Mouse (Mus musculus): ENCODE measurements around the gene Gm9837. TPM values are rescaled to one million over a fixed set of nuclear protein-coding genes. Genes with fewer than 3 reads are reported as not detected.

The Gm9837 gene
- polyA plus RNA-seq, 1 experiment from 2014 or later, result not detected

DNA sequence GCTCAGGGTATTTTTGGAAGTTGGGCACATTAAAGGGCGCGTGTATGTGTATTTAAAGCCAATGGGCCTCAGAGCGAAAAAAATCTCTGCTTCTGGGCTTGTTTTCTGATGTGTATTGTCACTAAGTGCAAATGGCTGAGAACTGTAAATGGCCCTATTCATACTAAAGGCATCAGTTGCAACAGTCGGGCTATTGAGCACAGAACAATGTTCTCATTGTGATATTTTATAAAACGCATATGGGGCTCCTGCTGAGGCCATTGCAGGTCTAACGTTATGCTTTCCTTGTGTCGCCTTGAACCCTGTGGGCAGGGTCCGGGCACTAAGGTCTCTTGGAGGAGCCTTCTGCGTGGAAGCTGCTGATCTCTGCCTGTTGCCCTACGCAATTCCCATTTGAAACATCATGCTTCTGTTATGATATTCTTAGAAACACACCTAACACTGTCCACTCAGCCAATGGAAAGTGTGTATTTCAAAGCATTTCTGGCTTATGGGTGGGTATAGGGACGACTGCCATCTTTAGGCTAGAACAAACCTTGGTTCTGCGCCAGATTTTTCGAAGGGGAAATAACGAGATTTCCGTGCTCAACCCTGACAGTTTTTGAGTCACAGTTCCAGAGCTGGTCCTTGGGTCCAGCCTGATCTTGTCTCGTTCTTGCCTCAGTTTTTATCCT, 848 bp downstream of the Gm9837 start:
- peak overlapping the region; percentile 44 for H3K4me2 ChIP-seq (ENCODE audit: low read length)
- WGBS, result 42% methylated on average over 16 of the region's 16 CpGs
- H3K9me3 ChIP-seq (ENCODE audit: control insufficient read depth, low read length), result no peaks in the 10 kb centered on the region
- H3K27ac ChIP-seq (ENCODE audit: low read depth), result no peak overlapping the region
- ATAC-seq (replicated peaks; ENCODE audit: low FRiP score, low TSS enrichment, low read depth) (no peak; the same call in 1 of the 2 replicates), DNase-seq (ENCODE audit: low spot score) (no peak)
- H3K27me3 ChIP-seq (replicated peaks; ENCODE audit: control insufficient read depth, insufficient read depth, low read length), result peaks cover 41% of the 10 kb centered on the region
- H3K9ac ChIP-seq (ENCODE audit: low read length), result no peak overlapping the region
- H3K4me3 ChIP-seq (ENCODE audit: low read depth, low read length), result no peak overlapping the region
- no peaks in the 10 kb centered on the region for H3K36me3 ChIP-seq (ENCODE audit: control insufficient read depth, insufficient read depth, low read length)
- peaks cover 4% of the 10 kb centered on the region; the same call in 1 of the 2 replicates for H3K4me1 ChIP-seq (replicated peaks; ENCODE audit: control insufficient read depth, insufficient read depth, low read length)

DNA sequence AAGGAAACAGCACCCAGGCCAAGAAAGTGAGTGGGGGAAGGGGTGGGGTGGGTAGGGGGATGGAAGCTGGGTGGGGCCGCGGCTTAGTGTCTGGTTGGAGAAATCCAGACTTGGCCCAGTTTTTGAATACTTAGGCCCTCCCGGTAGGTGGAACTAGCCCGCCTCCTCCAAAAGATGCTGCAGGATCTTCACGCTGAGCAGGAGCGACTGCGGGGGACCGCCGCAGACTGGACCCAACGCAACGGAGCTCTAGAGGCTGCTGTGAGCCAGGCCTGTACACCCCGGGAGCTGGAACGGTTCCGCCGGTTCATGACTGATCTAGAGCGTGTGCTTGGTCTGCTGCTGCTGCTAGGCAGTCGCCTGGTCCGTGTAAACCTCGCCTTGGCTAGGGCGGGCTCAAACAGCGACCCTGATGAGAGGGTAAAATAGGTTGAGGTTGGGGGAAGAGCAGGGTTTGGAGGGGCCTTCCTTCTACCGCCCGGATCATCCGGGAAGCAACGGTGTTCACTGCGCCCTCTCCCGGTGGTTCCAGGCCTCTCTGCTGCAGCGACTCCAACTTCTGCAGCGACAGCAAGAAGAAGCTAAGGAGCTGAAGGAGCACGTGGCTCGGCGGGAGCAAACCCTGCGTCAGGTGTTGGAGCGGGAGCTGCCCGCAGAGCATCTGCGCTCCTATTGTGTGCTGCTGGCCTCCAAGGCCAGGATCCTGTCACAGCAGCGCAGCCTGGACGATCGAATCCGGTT, 3.9 kb downstream of the Gm9837 start:
- H3K9ac ChIP-seq (ENCODE audit: low read length), result no peak overlapping the region
- H3K27me3 ChIP-seq (replicated peaks; ENCODE audit: control insufficient read depth, insufficient read depth, low read length), result peaks cover 65% of the 10 kb centered on the region
- H3K4me3 ChIP-seq (ENCODE audit: low read depth, low read length), result peak overlapping the region; percentile 32
- peak overlapping the region; percentile 55 for H3K4me2 ChIP-seq (ENCODE audit: low read length)
- 9% methylated on average over 40 of the region's 40 CpGs for WGBS
- H3K4me1 ChIP-seq (replicated peaks; ENCODE audit: control insufficient read depth, insufficient read depth, low read length), result peaks cover 4% of the 10 kb centered on the region; the same call in 1 of the 2 replicates
- peak; percentile 24; the same call in 1 of the 2 replicates for ATAC-seq (replicated peaks; ENCODE audit: low FRiP score, low TSS enrichment, low read depth)
- no peak overlapping the region for H3K27ac ChIP-seq (ENCODE audit: low read depth)
- no peaks in the 10 kb centered on the region for H3K9me3 ChIP-seq (ENCODE audit: control insufficient read depth, low read length)
- H3K36me3 ChIP-seq (ENCODE audit: control insufficient read depth, insufficient read depth, low read length), result no peaks in the 10 kb centered on the region
- peak; percentile 91 for DNase-seq (ENCODE audit: low spot score)

DNA sequence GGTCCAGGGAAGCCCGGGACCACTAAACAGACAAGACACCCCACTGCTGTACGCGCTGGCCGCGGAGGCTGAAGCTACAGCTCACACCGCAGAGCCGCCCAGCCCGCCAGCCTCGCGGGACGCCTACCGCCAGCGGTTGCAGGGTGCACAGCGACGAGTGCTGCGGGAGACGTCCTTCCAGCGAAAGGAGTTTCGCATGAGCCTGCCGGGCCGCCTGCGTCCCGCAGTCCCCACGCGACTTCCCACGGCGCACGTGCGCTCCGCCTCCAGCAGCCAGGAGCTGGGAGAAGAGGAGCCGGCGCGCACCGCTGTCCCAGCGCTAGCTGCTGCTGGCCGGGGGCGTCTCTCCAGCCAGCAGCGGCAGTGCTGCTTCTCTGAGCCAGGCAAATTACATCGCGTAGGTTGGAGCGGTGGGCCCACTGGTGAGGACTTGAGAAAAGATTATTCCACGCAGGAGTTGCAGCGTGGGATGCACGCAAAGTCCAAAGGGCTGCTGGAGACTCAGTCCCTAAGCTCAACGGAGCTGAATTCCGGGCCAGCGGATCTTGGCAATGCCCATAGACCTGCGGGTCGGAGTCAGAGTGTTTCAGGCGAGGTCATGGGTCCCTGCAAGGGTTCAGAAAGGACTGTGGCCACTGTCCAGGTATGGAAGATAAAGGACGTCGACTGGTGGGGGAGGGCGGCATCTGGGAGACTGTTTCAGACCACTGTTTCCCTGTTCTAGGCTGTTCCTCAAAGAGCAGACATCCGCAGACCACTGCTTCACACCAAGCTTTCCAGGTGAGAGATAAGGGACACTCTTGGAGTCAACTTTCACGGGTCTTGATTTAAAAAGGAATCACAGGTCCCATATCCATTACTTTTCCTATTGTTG, 6.5 kb downstream of the Gm9837 start:
- Histone ChIP-seq H3K9me3 (ENCODE audit: control insufficient read depth, low read length) (no peaks in the 10 kb centered on the region), H3K36me3 (ENCODE audit: control insufficient read depth, insufficient read depth, low read length) (no peaks in the 10 kb centered on the region), H3K4me3 (ENCODE audit: low read depth, low read length) (peak overlapping the region; percentile 40), H3K4me1 (replicated peaks; ENCODE audit: control insufficient read depth, insufficient read depth, low read length) (0 out of 2 replicates have a peak, but pooled peaks cover 4% of the 10 kb centered on the region), H3K9ac (ENCODE audit: low read length) (peak overlapping the region; percentile 29), H3K27me3 (replicated peaks; ENCODE audit: control insufficient read depth, insufficient read depth, low read length) (peaks cover 53% of the 10 kb centered on the region), H3K27ac (ENCODE audit: low read depth) (no peak overlapping the region), H3K4me2 (ENCODE audit: low read length) (peak overlapping the region; percentile 89)
- ATAC-seq (replicated peaks; ENCODE audit: low FRiP score, low TSS enrichment, low read depth), result no peak
- whole genome bisulfite sequencing, result 7% methylated on average over 55 of the region's 55 CpGs
- peak; percentile 78 for DNase-seq (ENCODE audit: low spot score)

GRCm38 (mm10) chr11:53461727-53462126, 8.6 kb downstream of the Gm9837 start:
- DNase-seq (ENCODE audit: low spot score) (no peak), ATAC-seq (replicated peaks; ENCODE audit: low FRiP score, low TSS enrichment, low read depth) (no peak)
- no peak overlapping the region for H3K4me3 ChIP-seq (ENCODE audit: low read depth, low read length)
- H3K27me3 ChIP-seq (replicated peaks; ENCODE audit: control insufficient read depth, insufficient read depth, low read length), result peaks cover 60% of the 10 kb centered on the region
- H3K36me3 ChIP-seq (ENCODE audit: control insufficient read depth, insufficient read depth, low read length), result no peaks in the 10 kb centered on the region
- 27% methylated on average over 5 of the region's 5 CpGs for WGBS
- no peak overlapping the region for H3K9ac ChIP-seq (ENCODE audit: low read length)
- H3K4me1 ChIP-seq (replicated peaks; ENCODE audit: control insufficient read depth, insufficient read depth, low read length), result 0 out of 2 replicates have a peak, but pooled peaks cover 2% of the 10 kb centered on the region
- H3K27ac ChIP-seq (ENCODE audit: low read depth), result no peak overlapping the region
- no peak overlapping the region for H3K4me2 ChIP-seq (ENCODE audit: low read length)
- H3K9me3 ChIP-seq (ENCODE audit: control insufficient read depth, low read length), result no peaks in the 10 kb centered on the region

- DNase-seq (ENCODE audit: low spot score), result no peak
- Histone ChIP-seq H3K9ac (ENCODE audit: low read length) (no peak overlapping the region), H3K27me3 (replicated peaks; ENCODE audit: control insufficient read depth, insufficient read depth, low read length) (peaks cover 50% of the 10 kb centered on the region), H3K4me1 (replicated peaks; ENCODE audit: control insufficient read depth, insufficient read depth, low read length) (no peaks in the 10 kb centered on the region), H3K36me3 (ENCODE audit: control insufficient read depth, insufficient read depth, low read length) (no peaks in the 10 kb centered on the region), H3K4me2 (ENCODE audit: low read length) (no peak overlapping the region), H3K4me3 (ENCODE audit: low read depth, low read length) (no peak overlapping the region), H3K9me3 (ENCODE audit: control insufficient read depth, low read length) (no peaks in the 10 kb centered on the region), H3K27ac (ENCODE audit: low read depth) (no peak overlapping the region)
- ATAC-seq (replicated peaks; ENCODE audit: low FRiP score, low TSS enrichment, low read depth), result no peak
- 78% methylated on average over 3 of the region's 3 CpGs for WGBS
Measured at GRCm38 (mm10) chr11:53460192-53460591, 10.1 kb downstream of the Gm9837 start.

GRCm38 (mm10) chr11:53458996-53459395, 11.3 kb downstream of the Gm9837 start:
- WGBS, result 58% methylated on average over 3 of the region's 3 CpGs
- Histone ChIP-seq H3K4me2 (ENCODE audit: low read length) (no peak overlapping the region), H3K4me3 (ENCODE audit: low read depth, low read length) (no peak overlapping the region), H3K27ac (ENCODE audit: low read depth) (no peak overlapping the region), H3K9me3 (ENCODE audit: control insufficient read depth, low read length) (no peaks in the 10 kb centered on the region), H3K27me3 (replicated peaks; ENCODE audit: control insufficient read depth, insufficient read depth, low read length) (peaks cover 38% of the 10 kb centered on the region), H3K9ac (ENCODE audit: low read length) (no peak overlapping the region), H3K36me3 (ENCODE audit: control insufficient read depth, insufficient read depth, low read length) (no peaks in the 10 kb centered on the region), H3K4me1 (replicated peaks; ENCODE audit: control insufficient read depth, insufficient read depth, low read length) (no peaks in the 10 kb centered on the region)
- ATAC-seq (replicated peaks; ENCODE audit: low FRiP score, low TSS enrichment, low read depth) (no peak), DNase-seq (ENCODE audit: low spot score) (no peak)

- peak; percentile 28 for ATAC-seq (replicated peaks; ENCODE audit: low FRiP score, low TSS enrichment, low read depth)
- peaks cover 23% of the 10 kb centered on the region for H3K27me3 ChIP-seq (replicated peaks; ENCODE audit: control insufficient read depth, insufficient read depth, low read length)
- no peak overlapping the region for H3K27ac ChIP-seq (ENCODE audit: low read depth)
- 8% methylated on average over 29 of the region's 29 CpGs for WGBS
- H3K4me1 ChIP-seq (replicated peaks; ENCODE audit: control insufficient read depth, insufficient read depth, low read length), result no peaks in the 10 kb centered on the region
- no peaks in the 10 kb centered on the region for H3K36me3 ChIP-seq (ENCODE audit: control insufficient read depth, insufficient read depth, low read length)
- no peaks in the 10 kb centered on the region for H3K9me3 ChIP-seq (ENCODE audit: control insufficient read depth, low read length)
- H3K4me3 ChIP-seq (ENCODE audit: low read depth, low read length), result peak overlapping the region; percentile 56
- H3K9ac ChIP-seq (ENCODE audit: low read length), result peak overlapping the region; percentile 49
- no peak for DNase-seq (ENCODE audit: low spot score)
- H3K4me2 ChIP-seq (ENCODE audit: low read length), result peak overlapping the region; percentile 87
Measured at GRCm38 (mm10) chr11:53457372-53457954, 12.8 kb downstream of the Gm9837 start.
